Mouse (Mus musculus): ENCODE measurements around the gene Fam71e1.

DNA sequence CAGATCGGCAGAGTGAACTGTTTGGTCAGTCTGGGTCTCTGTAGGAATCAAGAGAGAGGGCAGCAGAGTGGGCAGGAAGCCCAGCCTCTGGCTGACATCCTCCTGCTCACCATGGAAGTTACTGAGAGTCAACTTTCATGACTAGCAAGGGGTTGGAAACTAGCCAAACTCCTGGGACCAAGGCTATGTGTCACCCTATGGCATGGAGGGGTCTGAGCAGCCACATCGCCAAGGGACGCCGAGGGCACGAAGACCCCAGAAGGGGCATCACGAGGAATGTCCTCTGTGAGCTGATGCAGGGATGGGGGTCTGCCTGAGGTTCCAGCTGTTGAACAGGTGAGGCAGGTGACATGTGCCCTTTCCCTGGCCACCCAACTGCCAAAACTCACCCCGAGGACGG lies 7.8 kb upstream of the Fam71e1 start:
- TF ChIP-seq CTCF (IDR thresholded peaks at IDR 0.05; ENCODE audit: low read depth): no peak
- TF ChIP-seq EP300 (optimal IDR thresholded peaks at IDR 0.05): no peak
